Mouse (Mus musculus) limb, embryonic 14.5 days (tissue): ENCODE results near the gene Cpsf4. TPM values are rescaled to one million over a fixed set of nuclear protein-coding genes. Genes with fewer than 3 reads are reported as not detected.
A peak's percentile ranks its signal among the peaks of the same experiment; 100 is the strongest.

Experiments used
- ATAC-seq: fragments of 200-750 bp; cut with Nextera tagmentation; 2 replicates; pipeline ENCODE4 v1.8.0; 2017; ENCODE audit warnings: low read depth, moderate number of reproducible peaks, moderate TSS enrichment; ENCODE audit not compliant: low FRiP score
- DNase-seq: peaks from one replicate; pipeline ENCODE4 v3.0.0-alpha.2; 2015; ENCODE audit warnings: low spot score
- H3K27ac ChIP-seq: fragments of 300-500 bp; sonication (generic); replicated peaks from 2 replicates; pipeline ENCODE4 v1.5.1; 2014; ENCODE audit warnings: low read depth, mild to moderate bottlenecking, low read length, moderate library complexity, mixed read lengths
- H3K27me3 ChIP-seq: fragments of 300-500 bp; sonication (generic); 2 replicates; pipeline ENCODE4 v1.6.1; 2014; ENCODE audit warnings: low read length, mixed read lengths; ENCODE audit not compliant: control insufficient read depth, insufficient read depth
- H3K36me3 ChIP-seq: fragments of 300-500 bp; sonication (generic); 2 replicates; pipeline ENCODE4 v1.6.1; 2014; ENCODE audit warnings: mild to moderate bottlenecking, low read length, moderate library complexity, mixed read lengths; ENCODE audit not compliant: control insufficient read depth, insufficient read depth
- H3K4me1 ChIP-seq: fragments of 300-500 bp; sonication (generic); 2 replicates; pipeline ENCODE4 v1.6.1; 2014; ENCODE audit warnings: antibody characterized with exemption, low read length, mixed read lengths; ENCODE audit not compliant: control insufficient read depth, insufficient read depth
- H3K4me2 ChIP-seq: fragments of 300-500 bp; sonication (generic); replicated peaks from 2 replicates; pipeline ENCODE4 v1.6.1; 2014; ENCODE audit warnings: low read depth, mild to moderate bottlenecking, low read length, moderate library complexity; ENCODE audit not compliant: severe bottlenecking
- H3K4me3 ChIP-seq: fragments of 300-500 bp; sonication (generic); replicated peaks from 2 replicates; pipeline ENCODE4 v1.5.1; 2014; ENCODE audit warnings: low read length
- H3K9ac ChIP-seq: fragments of 300-500 bp; sonication (generic); 2 replicates; pipeline ENCODE4 v1.6.1; 2014; ENCODE audit warnings: mild to moderate bottlenecking, low read depth, low read length, moderate library complexity; ENCODE audit not compliant: severe bottlenecking
- H3K9me3 ChIP-seq: fragments of 300-500 bp; sonication (generic); 2 replicates; pipeline ENCODE4 v1.6.1; 2016; ENCODE audit warnings: low read length; ENCODE audit not compliant: control insufficient read depth
- POLR2A ChIP-seq: fragments of 200-500 bp; IDR thresholded peaks from 2 replicates; pipeline ENCODE4 v1.8.0; 2012; ENCODE audit warnings: inconsistent platforms, mild to moderate bottlenecking, moderate library complexity, borderline replicate concordance; ENCODE audit not compliant: insufficient read depth, insufficient read length; ENCODE audit errors: extremely low read depth
- whole genome bisulfite sequencing: fragments of 180-500 bp; shearing (Covaris S2); extraction: QIAGEN DNeasy Blood & Tissue Kit; methylation state at CpG from one replicate; pipeline ENCODE4 v1.1.7; 2014; 5-methylcytosine and 5-hydroxymethylcytosine counted together
- polyA plus RNA-seq, 2 experiments: library from polyadenylated mRNA; depleted of rRNA in 1 of 2; stranded (reverse) in 1 of 2; unstranded in 1 of 2; fragments of >200 nt; fragmentation: Nextera tagmentation in 1 of 2; extraction: Ambion mirVana in 1 of 2; gene quantifications; 2 replicates each; pipeline versions ENCODE4 v1.2.1 to v1.2.3; 2012 to 2014

Cpsf4 gene
- polyA plus RNA-seq, 2 experiments: 25.2 to 56.7 TPM

DNA sequence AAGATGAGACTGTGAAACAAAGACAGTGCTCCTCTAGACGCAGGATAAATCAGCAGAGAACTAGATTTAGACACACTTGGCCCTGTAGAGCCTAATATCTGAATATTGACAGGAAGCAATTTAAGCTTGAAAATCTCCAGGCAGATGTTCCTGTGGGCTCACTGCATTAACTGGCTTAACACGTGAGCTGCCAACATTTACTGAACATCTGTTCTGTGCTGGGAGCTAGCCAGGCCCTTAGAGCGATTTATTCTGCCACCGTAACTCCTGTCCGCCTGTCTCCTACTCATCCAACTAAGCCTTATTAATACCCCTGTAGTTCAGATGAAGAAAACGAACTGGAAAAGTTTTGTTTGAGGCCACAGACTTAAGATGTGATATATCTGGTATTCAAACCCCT lies 28.2 kb upstream of the Cpsf4 start:
- Histone ChIP-seq H3K4me1 (peaks cover 10% of the 10 kb centered on the region), H3K4me3 (peak overlapping the region; percentile 84), H3K36me3 (peaks cover 57% of the 10 kb centered on the region), H3K9me3 (no peaks in the 10 kb centered on the region), H3K27me3 (no peaks in the 10 kb centered on the region), H3K4me2 (peak overlapping the region; percentile 76), H3K9ac (peak overlapping the region; percentile 82), H3K27ac (no peak overlapping the region; the same call in 1 of the 2 replicates)
- DNase-seq (peak; percentile 61), ATAC-seq (no peak)
- no peak for TF ChIP-seq POLR2A
- WGBS: 9% methylated on average over 6 of the region's 6 CpGs

DNA sequence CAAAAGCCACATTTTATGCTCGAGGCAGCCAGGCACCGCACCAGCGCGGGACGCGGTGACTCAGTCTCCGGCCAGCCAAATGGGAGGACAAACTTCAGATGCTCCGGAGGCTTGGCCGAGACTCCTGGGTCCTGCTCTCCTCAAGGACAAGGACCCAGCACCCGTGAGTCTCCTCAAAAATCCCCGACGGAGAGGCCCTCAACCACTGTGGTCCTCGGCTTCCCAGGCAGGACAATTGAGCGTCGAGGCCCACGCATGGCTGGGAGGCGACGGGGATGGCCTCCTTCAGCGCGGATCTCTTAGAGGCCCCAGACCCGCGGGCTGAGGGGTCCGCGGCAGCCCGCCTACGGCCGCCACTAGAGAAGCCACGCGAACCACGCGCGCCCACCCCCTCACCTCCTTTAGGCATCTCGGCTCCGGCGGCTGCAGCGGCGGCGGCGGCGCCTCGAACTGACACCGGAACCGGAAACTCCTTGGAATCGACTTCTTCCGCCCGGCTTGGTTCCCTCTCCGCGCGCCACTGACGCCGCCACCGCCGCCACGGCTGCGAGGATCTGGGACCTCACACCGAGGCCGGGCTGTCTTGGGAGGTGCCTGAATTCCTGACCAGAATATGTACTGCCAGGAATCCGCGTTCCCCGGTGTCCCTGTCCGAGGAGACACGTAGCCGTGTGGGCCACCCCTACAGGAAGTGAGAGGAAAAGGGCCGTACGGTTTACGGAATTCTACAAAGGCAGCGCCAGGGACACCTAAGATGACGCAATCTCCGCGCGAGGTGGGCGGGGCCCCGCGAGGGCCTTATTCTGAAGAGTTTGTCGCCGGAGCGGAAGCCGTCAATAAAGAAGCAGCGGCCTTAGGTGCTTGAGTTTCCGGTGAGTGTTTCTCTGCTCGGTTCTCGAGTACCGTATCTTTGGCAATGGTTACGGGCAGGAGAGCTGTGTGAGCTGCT lies 27.2 kb upstream of the Cpsf4 start, which contains the start of the genes Pdap1 and Bud31:
TSS of gene Pdap1 (minus strand) at position 668 of the 949 bp plus-strand sequence.
TSS of gene Bud31 (plus strand) at position 792 of the 949 bp plus-strand sequence.
- H3K4me2 ChIP-seq: peak within 1 kb of the TSS; percentile 76
- no peaks in the 10 kb centered on the region for H3K27me3 ChIP-seq
- H3K9ac ChIP-seq: peak within 1 kb of the TSS; percentile 82
- H3K27ac ChIP-seq: peak within 1 kb of the TSS; percentile 77
- peak within 1 kb of the TSS; percentile 84 for H3K4me3 ChIP-seq
- peaks cover 57% of the 10 kb centered on the region for H3K36me3 ChIP-seq
- no peaks in the 10 kb centered on the region for H3K9me3 ChIP-seq
- H3K4me1 ChIP-seq: peaks cover 10% of the 10 kb centered on the region
- DNase-seq (peak; percentile 92), ATAC-seq (peak; percentile 95)
- WGBS: 2% methylated on average over 76 of the region's 84 CpGs
- TF ChIP-seq POLR2A: 0 out of 2 replicates have a peak, but pooled peaks have one; percentile 47

- peak overlapping the region; percentile 84 for H3K4me3 ChIP-seq
- WGBS: 1% methylated on average over 18 of the region's 18 CpGs
- no peaks in the 10 kb centered on the region for H3K27me3 ChIP-seq
- no peaks in the 10 kb centered on the region for H3K9me3 ChIP-seq
- H3K4me1 ChIP-seq: peaks cover 10% of the 10 kb centered on the region
- H3K9ac ChIP-seq: peak overlapping the region; percentile 82
- H3K36me3 ChIP-seq: peaks cover 57% of the 10 kb centered on the region
- H3K27ac ChIP-seq: peak overlapping the region; percentile 77
- ATAC-seq (no peak), DNase-seq (no peak)
- TF ChIP-seq POLR2A: no peak
- peak overlapping the region; percentile 76 for H3K4me2 ChIP-seq
Observed at GRCm38 (mm10) chr5:145140611-145141010, 26.4 kb upstream of the Cpsf4 start.

DNA sequence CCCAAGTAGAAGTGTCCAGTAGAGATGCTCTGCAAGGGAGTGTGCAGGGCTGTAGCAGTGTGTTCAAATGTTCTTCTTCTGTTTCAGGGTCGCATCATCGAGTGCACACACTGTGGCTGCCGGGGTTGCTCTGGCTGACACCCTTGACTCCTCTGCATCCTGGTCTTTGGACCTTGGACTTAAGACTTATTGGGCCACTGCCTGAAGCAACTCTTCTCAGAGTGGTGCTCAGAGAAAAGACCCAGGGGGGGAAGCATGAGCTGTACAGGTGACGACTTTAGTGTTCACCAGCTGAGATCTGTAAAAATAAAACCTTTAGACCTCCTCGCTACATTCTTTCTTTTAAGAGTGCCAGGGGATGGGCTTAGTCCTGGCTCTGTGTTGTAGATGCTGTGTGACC lies 19.3 kb upstream of the Cpsf4 start:
- ATAC-seq: no peak
- no peaks in the 10 kb centered on the region for H3K27me3 ChIP-seq
- 87% methylated on average over 5 of the region's 5 CpGs for WGBS
- H3K36me3 ChIP-seq: peaks cover 98% of the 10 kb centered on the region
- DNase-seq: no peak
- no peak overlapping the region for H3K4me3 ChIP-seq
- H3K9me3 ChIP-seq: no peaks in the 10 kb centered on the region
- H3K4me1 ChIP-seq: no peaks in the 10 kb centered on the region
- H3K27ac ChIP-seq: no peak overlapping the region
- no peak overlapping the region for H3K4me2 ChIP-seq
- H3K9ac ChIP-seq: no peak overlapping the region
- no peak for TF ChIP-seq POLR2A

DNA sequence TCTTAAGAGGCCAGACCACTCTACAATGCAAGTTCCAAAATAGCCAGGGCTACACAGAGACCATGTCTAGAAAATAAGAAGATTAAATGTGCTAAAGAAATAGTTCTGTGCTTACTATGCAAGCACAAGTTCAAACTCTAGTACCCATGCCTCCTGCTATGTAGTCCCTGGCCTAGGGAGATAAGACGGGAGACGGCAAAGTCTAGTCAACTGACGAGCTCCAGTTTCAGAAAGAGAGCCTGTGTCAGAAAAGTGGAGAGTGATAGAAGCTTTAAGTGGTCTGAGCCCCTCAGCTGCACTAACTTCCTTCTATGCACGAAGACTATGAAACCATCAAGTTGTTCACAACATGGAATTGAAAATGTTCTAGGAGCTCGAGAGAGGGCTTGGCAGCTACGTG lies 17.7 kb upstream of the Cpsf4 start:
- peaks cover 95% of the 10 kb centered on the region for H3K36me3 ChIP-seq
- WGBS: 91% methylated on average over 6 of the region's 6 CpGs

More for the DNA sequence above, 17.7 kb upstream of the Cpsf4 start:
- Histone ChIP-seq H3K9me3 (no peaks in the 10 kb centered on the region), H3K27me3 (no peaks in the 10 kb centered on the region), H3K4me1 (no peaks in the 10 kb centered on the region), H3K4me2 (no peak overlapping the region), H3K27ac (no peak overlapping the region), H3K4me3 (no peak overlapping the region), H3K9ac (no peak overlapping the region)
- DNase-seq (no peak), ATAC-seq (no peak)
- no peak for TF ChIP-seq POLR2A
